12 mouse cellular contexts compared by ENCODE assay signal in the genomic region with DNA sequence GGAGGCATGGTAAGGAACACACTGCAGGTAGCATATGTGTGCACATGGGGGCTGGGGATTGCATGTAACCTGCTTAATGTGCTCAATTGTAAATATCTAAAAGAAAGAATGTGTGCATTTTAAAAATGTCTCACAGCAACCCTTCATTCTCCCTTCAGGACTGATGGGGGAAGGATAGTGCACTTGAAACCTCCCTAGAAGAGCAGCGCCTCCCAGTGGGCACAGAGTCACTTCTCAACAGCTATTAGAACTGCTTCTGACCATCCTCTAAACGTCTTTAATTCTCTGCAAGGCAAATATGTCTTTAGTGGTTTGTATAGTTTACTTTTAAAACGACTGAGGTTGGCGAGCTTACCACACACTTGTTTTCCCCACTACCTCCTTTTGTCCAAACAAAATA.
DNase-seq lines count a peak whose midpoint lies in the region; TF ChIP-seq lines count a peak whose summit lies in the region.
"Had no signal": no experiment of that assay in that cellular context is flagged by ENCODE, and none has a peak within 500 bp of the region (broad histone marks: within the 10 kb centered on the region; RNA-seq: fewer than 3 reads in every experiment).

No protein-coding gene starts in this region.

- no peaks in the 10 kb centered on the region for H3K36me3 ChIP-seq in kidney, adult 2 months (ENCODE audit: control insufficient read depth, insufficient read depth, low read length)
- H3K36me3 ChIP-seq: limb, embryonic 13.5 days had no signal

- DNase-seq in embryo, embryonic 10.5 days (ENCODE audit: low spot score) = peak; percentile 20
- no peak for DNase-seq in embryo, embryonic 9.5 days (ENCODE audit: extremely low spot score)
- DNase-seq in kidney, adult 2 months = no peak
- DNase-seq in kidney, postnatal 25 days = no peak
- peak; percentile 5 for DNase-seq in ovary, postnatal 14 days (ENCODE audit: low spot score)
- DNase-seq in ovary, adult 18-20 months (ENCODE audit: low spot score) = no peak
- peak; percentile 17 for DNase-seq in induced T-regulatory cell, adult 2 months (ENCODE audit: low read depth)
- DNase-seq in natural killer cell, adult 2 months (ENCODE audit: low spot score in 2 of 2) = no peak
- DNase-seq: gastrocnemius, postnatal 10 days; kidney, adult 9 months; layer of hippocampus, postnatal 36 days had no signal

- 51% methylated on average over 4 of the region's 4 CpGs for WGBS in kidney, adult 2 months

- H3K27me3 ChIP-seq in kidney, adult 2 months (replicated peaks; ENCODE audit: control insufficient read depth, insufficient read depth, low read length) = no peaks in the 10 kb centered on the region
- H3K27me3 ChIP-seq: limb, embryonic 13.5 days had no signal

- H3K4me3 ChIP-seq in kidney, adult 2 months (ENCODE audit: insufficient read depth, low read depth, low read length) = no peak overlapping the region
- H3K4me3 ChIP-seq: limb, embryonic 13.5 days had no signal

- no peak for TF ChIP-seq POLR2A in kidney, adult 2 months (IDR thresholded peaks at IDR 0.05; ENCODE audit: low read depth, low read length)

- no peak overlapping the region for H3K27ac ChIP-seq in kidney, adult 2 months (ENCODE audit: insufficient read depth, low read depth, low read length)
- H3K27ac ChIP-seq: limb, embryonic 13.5 days had no signal

- H3K4me1 ChIP-seq in kidney, adult 2 months (ENCODE audit: control insufficient read depth, insufficient read depth, low read length) = no peaks in the 10 kb centered on the region
- H3K4me1 ChIP-seq: limb, embryonic 13.5 days had no signal

- TF ChIP-seq CTCF in kidney, adult 2 months (conservative IDR thresholded peaks at IDR 0.05; ENCODE audit: insufficient read depth, insufficient read length, low read depth, low read length) = peak; percentile 20; the same call in 1 of the 2 replicates

Comparison
In these comparisons a context has a peak if more than half of its experiments do, and no peak if none do; other contexts are left out.
1. DNase-seq: peak in embryo, embryonic 10.5 days (single experiment), ovary, postnatal 14 days (single experiment) and induced T-regulatory cell, adult 2 months (single experiment); none in embryo, embryonic 9.5 days (single experiment), kidney, adult 2 months (single experiment), kidney, postnatal 25 days (0 of 2), ovary, adult 18-20 months (single experiment) and natural killer cell, adult 2 months (0 of 2).